Mouse (Mus musculus) CH12.LX (cell line): ENCODE results near the gene Zfp54. TPM values are rescaled to one million over a fixed set of nuclear protein-coding genes. Genes with fewer than 3 reads are reported as not detected.
A peak's percentile ranks its signal among the peaks of the same experiment; 100 is the strongest.

Experiments used
- DNase-seq: peaks from one replicate; pipeline ENCODE4 v3.0.0-alpha.2; 2013; ENCODE audit errors: extremely low read depth
- H3K27ac ChIP-seq: 2 replicates; pipeline ENCODE4 v1.5.1; 2012; ENCODE audit warnings: low read depth, mild to moderate bottlenecking, control low read depth, moderate library complexity; ENCODE audit not compliant: insufficient read depth
- H3K27me3 ChIP-seq: replicated peaks from 2 replicates; pipeline ENCODE3; 2012; ENCODE audit warnings: inconsistent platforms
- H3K36me3 ChIP-seq, 2 experiments: replicated peaks in 1 of 2; 2 replicates each; pipeline versions ENCODE3 to v1.6.1; 2012; ENCODE audit warnings: inconsistent platforms in 1 of 2, low read length in 1 of 2, mild to moderate bottlenecking in 1 of 2, mixed read lengths in 1 of 2, moderate library complexity in 1 of 2; ENCODE audit not compliant: control insufficient read depth in 1 of 2, insufficient read depth in 1 of 2
- H3K4me1 ChIP-seq, 2 experiments: 2 replicates each; pipeline ENCODE4 v1.6.1; 2012; ENCODE audit warnings: inconsistent platforms in 1 of 2, moderate library complexity in 1 of 2; ENCODE audit not compliant: insufficient read depth in 2 of 2, control insufficient read depth in 1 of 2
- H3K4me2 ChIP-seq: 2 replicates; pipeline ENCODE4 v1.6.1; 2012; ENCODE audit warnings: low read depth, mild to moderate bottlenecking, control low read depth; ENCODE audit not compliant: poor library complexity, insufficient read depth, severe bottlenecking
- H3K4me3 ChIP-seq, 3 experiments: fragments of 150-350 bp in 1 of 3; sonication (generic) in 1 of 3; replicated peaks in 1 of 3; 2 replicates each; pipeline versions ENCODE3 to v1.5.1; 2011 to 2012; ENCODE audit warnings: low read depth in 2 of 3, low read length in 2 of 3, mild to moderate bottlenecking in 2 of 3, moderate library complexity in 2 of 3, control low read depth in 1 of 3, improper control_type of control experiment in 1 of 3, inconsistent platforms in 1 of 3, mixed read lengths in 1 of 3; ENCODE audit not compliant: poor library complexity in 1 of 3
- H3K79me2 ChIP-seq: replicated peaks from 2 replicates; pipeline ENCODE4 v1.6.1; 2012; ENCODE audit warnings: mild to moderate bottlenecking, moderate library complexity; ENCODE audit not compliant: control insufficient read depth, poor library complexity, insufficient read depth, severe bottlenecking; ENCODE audit errors: extremely low read depth
- H3K9ac ChIP-seq: 2 replicates; pipeline ENCODE4 v1.6.1; 2012; ENCODE audit warnings: low read depth, mild to moderate bottlenecking, control low read depth, moderate library complexity; ENCODE audit not compliant: insufficient read depth
- H3K9me3 ChIP-seq: replicated peaks from 2 replicates; pipeline ENCODE3; 2012; ENCODE audit warnings: low read length, inconsistent platforms, mixed read lengths
- BHLHE40 ChIP-seq: IDR thresholded peaks from 2 replicates; pipeline ENCODE4 v1.6.1; 2011; ENCODE audit warnings: mild to moderate bottlenecking, low read depth, low read length, improper control_type of control experiment
- CHD1 ChIP-seq: IDR thresholded peaks from 2 replicates; pipeline ENCODE4 v1.6.1; 2012; ENCODE audit warnings: low read depth, low read length, improper control_type of control experiment, inconsistent platforms
- E2F4 ChIP-seq: IDR thresholded peaks from 2 replicates; pipeline ENCODE4 v1.6.1; 2011; ENCODE audit warnings: low read depth, low read length, improper control_type of control experiment; ENCODE audit not compliant: insufficient replicate concordance
- ELF1 ChIP-seq: IDR thresholded peaks from 2 replicates; pipeline ENCODE4 v1.6.1; 2014; ENCODE audit warnings: low read depth, mild to moderate bottlenecking, inconsistent platforms, low read length, improper control_type of control experiment
- GABPA ChIP-seq: IDR thresholded peaks from 2 replicates; pipeline ENCODE4 v1.6.1; 2012; ENCODE audit warnings: low read depth, low read length, improper control_type of control experiment, inconsistent platforms; ENCODE audit not compliant: insufficient replicate concordance
- MAZ ChIP-seq: IDR thresholded peaks from 2 replicates; pipeline ENCODE4 v1.6.1; 2012; ENCODE audit warnings: low read depth, mild to moderate bottlenecking, inconsistent platforms, low read length, improper control_type of control experiment, moderate library complexity
- MEF2A ChIP-seq: IDR thresholded peaks from 2 replicates; pipeline ENCODE4 v1.6.1; 2014; ENCODE audit warnings: low read depth, mild to moderate bottlenecking, inconsistent platforms, low read length, improper control_type of control experiment, borderline replicate concordance
- MXI1 ChIP-seq: IDR thresholded peaks from 2 replicates; pipeline ENCODE4 v1.6.1; 2011; ENCODE audit warnings: mild to moderate bottlenecking, low read depth, low read length, improper control_type of control experiment
- MYC ChIP-seq: IDR thresholded peaks from 2 replicates; pipeline ENCODE4 v1.6.1; 2011; ENCODE audit warnings: low read depth, mild to moderate bottlenecking, improper control_type of control experiment, low read length
- POLR2A ChIP-seq: IDR thresholded peaks from 2 replicates; pipeline ENCODE4 v1.6.1; 2011; ENCODE audit warnings: low read depth, mild to moderate bottlenecking, improper control_type of control experiment, low read length
- POLR2AphosphoS2 ChIP-seq: IDR thresholded peaks from 2 replicates; pipeline ENCODE4 v1.6.1; 2011; ENCODE audit warnings: low read depth, low read length, improper control_type of control experiment
- RCOR1 ChIP-seq: conservative IDR thresholded peaks from 2 replicates; pipeline ENCODE4 v1.6.1; 2012; ENCODE audit warnings: low read depth, mild to moderate bottlenecking, inconsistent platforms, low read length, improper control_type of control experiment
- SMC3 ChIP-seq: IDR thresholded peaks from 2 replicates; pipeline ENCODE4 v1.6.1; 2011; ENCODE audit warnings: low read depth, low read length, improper control_type of control experiment
- TCF12 ChIP-seq: IDR thresholded peaks from 2 replicates; pipeline ENCODE4 v1.6.1; 2014; ENCODE audit warnings: low read depth, mild to moderate bottlenecking, inconsistent platforms, low read length, improper control_type of control experiment
- USF1 ChIP-seq: IDR thresholded peaks from 2 replicates; pipeline ENCODE4 v1.6.1; 2014; ENCODE audit warnings: low read depth, mild to moderate bottlenecking, inconsistent platforms, low read length, improper control_type of control experiment
- ZC3H11A ChIP-seq: IDR thresholded peaks from 2 replicates; pipeline ENCODE4 v1.6.1; 2012; ENCODE audit warnings: low read depth, mild to moderate bottlenecking, inconsistent platforms, low read length, improper control_type of control experiment
- ZKSCAN1 ChIP-seq: IDR thresholded peaks from 2 replicates; pipeline ENCODE4 v1.6.1; 2012; ENCODE audit warnings: low read depth, inconsistent platforms, low read length, improper control_type of control experiment, borderline replicate concordance
- ZMIZ1 ChIP-seq: IDR thresholded peaks from 2 replicates; pipeline ENCODE4 v1.6.1; 2012; ENCODE audit warnings: low read depth, mild to moderate bottlenecking, inconsistent platforms, low read length, improper control_type of control experiment
- ZNF384 ChIP-seq: IDR thresholded peaks from 2 replicates; pipeline ENCODE4 v1.6.1; 2012; ENCODE audit warnings: low read depth, low read length, improper control_type of control experiment, inconsistent platforms
- dilution Hi-C: fragments of 300-500 bp; cut with MboI; formaldehyde crosslinking; loops from 2 replicates; pipeline ENCODE4 v1.14.3; 2020; ENCODE audit warnings: low sequenced_read_pairs; ENCODE audit not compliant: extremely low pct_unique_long_range_greater_than_20kb, extremely low pct_ligation_motif_present
- in situ Hi-C: fragments of 300-500 bp; cut with MboI; formaldehyde crosslinking; loops from 3 replicates; pipeline ENCODE4 v1.14.3; 2019; ENCODE audit warnings: low sequenced_read_pairs, low pct_ligation_motif_present, low pct_unique_long_range_greater_than_20kb, mixed read lengths
- polyA plus RNA-seq: library from polyadenylated mRNA; unstranded; fragments of >175 nt; gene quantifications from 2 replicates; pipeline ENCODE4 v1.2.1, GENCODE M21; 2012; ENCODE audit warnings: low read depth; ENCODE audit not compliant: insufficient read length
- total RNA-seq, 2 experiments: library from RNA; depleted of rRNA; stranded (reverse); fragments of 300-350 nt in 1 of 2; fragments of >200 nt in 1 of 2; gene quantifications; 2 replicates each; pipeline ENCODE4 v1.2.3; 2012 to 2014

Zfp54 gene
- total and polyA plus RNA-seq, 3 experiments, result 3.8 to 11.9 (median 8.4) TPM

GRCm38 (mm10) chr17:21463550-21463949, 40.5 kb downstream of the Zfp54 start:
- no peaks in the 10 kb centered on the region for H3K27me3 ChIP-seq
- H3K4me1 ChIP-seq, result 0 out of 4 replicates have a peak, but pooled peaks cover 0 to 4% of the 10 kb centered on the region in 2 experiments
- TF ChIP-seq BHLHE40 (no peak), ZKSCAN1 (no peak), POLR2A (no peak), CHD1 (no peak), TCF12 (no peak), SMC3 (no peak), MXI1 (no peak), RCOR1 (no peak), POLR2AphosphoS2 (no peak), GABPA (no peak), USF1 (no peak), E2F4 (no peak), ZMIZ1 (no peak), MYC (no peak), MAZ (no peak)
- no peak overlapping the region for H3K4me3 ChIP-seq
- dilution Hi-C loops (no loop called here), in situ Hi-C loops (no loop called here)
- H3K4me2 ChIP-seq, result no peak overlapping the region
- peaks cover 32 to 46% of the 10 kb centered on the region in 2 experiments for H3K36me3 ChIP-seq
- no peak overlapping the region for H3K9ac ChIP-seq
- no peak for DNase-seq
- H3K27ac ChIP-seq, result no peak overlapping the region
- H3K79me2 ChIP-seq, result no peaks in the 10 kb centered on the region
- H3K9me3 ChIP-seq, result no peaks in the 10 kb centered on the region

- Histone ChIP-seq H3K9ac (peak overlapping the region; percentile 44; the same call in 1 of the 2 replicates), H3K79me2 (no peaks in the 10 kb centered on the region; the same call in 1 of the 2 replicates), H3K27me3 (peaks cover 8% of the 10 kb centered on the region), H3K4me3 (no peak overlapping the region), H3K36me3 (no peaks in the 10 kb centered on the region), H3K4me1 (peaks cover 4 to 17% of the 10 kb centered on the region in 2 experiments; a peak in 2 of 4 replicates), H3K9me3 (no peaks in the 10 kb centered on the region), H3K27ac (no peak overlapping the region), H3K4me2 (peak overlapping the region; percentile 50; the same call in 1 of the 2 replicates)
- no peak for TF ChIP-seq ZC3H11A
- TF ChIP-seq ELF1, result no peak
- no peak for TF ChIP-seq USF1
- no peak for TF ChIP-seq MEF2A
- TF ChIP-seq ZNF384, result peak; percentile 28; the same call in 1 of the 2 replicates
- DNase-seq, result no peak
- in situ Hi-C loops (no loop called here), dilution Hi-C loops (no loop called here)
These were observed 49.1 kb downstream of the Zfp54 start for GRCm38 (mm10) chr17:21472032-21472652.
